Mouse (Mus musculus): ENCODE results near the gene Ampd2.

Ampd2 gene

GRCm38 (mm10) chr3:108086470-108086979 lies at the start of gene Ampd2:
Gene Ampd2 (minus strand): TSS chr3:108086651.
- DNase-seq (ENCODE audit: low spot score): peak; percentile 86

- no peak for DNase-seq (ENCODE audit: low spot score)
These were observed 48.2 kb upstream of the Ampd2 start for GRCm38 (mm10) chr3:108134701-108135100.

GRCm38 (mm10) chr3:108132484-108132883 lies 46.0 kb upstream of the Ampd2 start:
- no peak for DNase-seq (ENCODE audit: low spot score)

GRCm38 (mm10) chr3:108131821-108132220 lies 45.4 kb upstream of the Ampd2 start:
- no peak for DNase-seq (ENCODE audit: low spot score)

- no peak for DNase-seq (ENCODE audit: low spot score)
These were observed 44.8 kb upstream of the Ampd2 start for GRCm38 (mm10) chr3:108131216-108131615.

GRCm38 (mm10) chr3:108129804-108130203 lies 43.4 kb upstream of the Ampd2 start:
- DNase-seq (ENCODE audit: low spot score): no peak

GRCm38 (mm10) chr3:108129367-108129766 lies 42.9 kb upstream of the Ampd2 start:
- no peak for DNase-seq (ENCODE audit: low spot score)

GRCm38 (mm10) chr3:108128520-108128919 lies 42.1 kb upstream of the Ampd2 start:
- no peak for DNase-seq (ENCODE audit: low spot score)

GRCm38 (mm10) chr3:108126327-108126726 lies 39.9 kb upstream of the Ampd2 start:
- no peak for DNase-seq (ENCODE audit: low spot score)

- no peak for DNase-seq (ENCODE audit: low spot score)
These were observed 37.7 kb upstream of the Ampd2 start for GRCm38 (mm10) chr3:108124131-108124530.

GRCm38 (mm10) chr3:108123242-108123641 lies 36.8 kb upstream of the Ampd2 start:
- no peak for DNase-seq (ENCODE audit: low spot score)

GRCm38 (mm10) chr3:108121101-108121500 lies 34.6 kb upstream of the Ampd2 start:
- DNase-seq (ENCODE audit: low spot score): no peak

- no peak for DNase-seq (ENCODE audit: low spot score)
These were observed 31.0 kb upstream of the Ampd2 start for GRCm38 (mm10) chr3:108117465-108117864.

GRCm38 (mm10) chr3:108113591-108114289 lies 27.3 kb upstream of the Ampd2 start:
- DNase-seq (ENCODE audit: low spot score): no peak

GRCm38 (mm10) chr3:108112666-108113065 lies 26.2 kb upstream of the Ampd2 start:
- no peak for DNase-seq (ENCODE audit: low spot score)

- DNase-seq (ENCODE audit: low spot score): no peak
These were observed 25.8 kb upstream of the Ampd2 start for GRCm38 (mm10) chr3:108112246-108112645.

GRCm38 (mm10) chr3:108111320-108111719 lies 24.9 kb upstream of the Ampd2 start:
- DNase-seq (ENCODE audit: low spot score): no peak

- DNase-seq (ENCODE audit: low spot score): no peak
These were observed 18.8 kb upstream of the Ampd2 start for GRCm38 (mm10) chr3:108105281-108105680.

- DNase-seq (ENCODE audit: low spot score): no peak
These were observed 15.6 kb upstream of the Ampd2 start for GRCm38 (mm10) chr3:108102075-108102474.

GRCm38 (mm10) chr3:108101594-108101993 lies 15.1 kb upstream of the Ampd2 start:
- DNase-seq (ENCODE audit: low spot score): no peak

GRCm38 (mm10) chr3:108098316-108098715 lies 11.9 kb upstream of the Ampd2 start:
- no peak for DNase-seq (ENCODE audit: low spot score)

- DNase-seq (ENCODE audit: low spot score): no peak
These were observed 11.2 kb upstream of the Ampd2 start for GRCm38 (mm10) chr3:108097656-108098055.

- DNase-seq (ENCODE audit: low spot score): no peak
These were observed 10.3 kb upstream of the Ampd2 start for GRCm38 (mm10) chr3:108096726-108097125.

GRCm38 (mm10) chr3:108096226-108096625 lies 9.8 kb upstream of the Ampd2 start:
- no peak for DNase-seq (ENCODE audit: low spot score)

All from ovary, postnatal 36 days (tissue).